Mouse (Mus musculus): Measurements from ENCODE around the gene Med13l. TPM values are rescaled to one million over a fixed set of nuclear protein-coding genes. Genes with fewer than 3 reads are reported as not detected.

The Med13l gene
- total and polyA plus RNA-seq, 2 experiments, result 4.2 to 5.0 TPM

DNA sequence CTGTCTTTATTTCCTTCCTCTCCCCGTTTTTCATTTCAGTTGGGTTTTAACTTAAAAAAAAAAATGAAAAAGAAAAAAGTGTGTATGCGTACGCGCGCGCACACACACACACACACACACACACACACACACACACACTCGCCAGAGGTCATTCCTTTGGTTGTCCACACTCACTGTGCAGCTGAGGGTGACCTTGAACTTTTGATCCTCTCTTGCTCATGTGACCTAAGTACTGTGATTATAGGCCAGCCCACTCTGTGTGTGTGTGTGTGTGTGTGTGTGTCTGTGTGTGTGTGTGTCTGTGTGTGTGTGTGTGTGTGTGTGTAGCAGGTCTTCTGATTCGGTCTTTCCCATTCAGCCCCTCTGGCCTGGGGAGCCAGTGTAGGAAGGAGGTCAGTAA lies 84.0 kb downstream of the Med13l start:
- Histone ChIP-seq H3K4me3 (ENCODE audit: insufficient read depth, low read depth, low read length) (no peak overlapping the region), H3K36me3 (ENCODE audit: control insufficient read depth, insufficient read depth, low read length) (no peaks in the 10 kb centered on the region), H3K27me3 (ENCODE audit: control insufficient read depth, insufficient read depth, low read length) (no peaks in the 10 kb centered on the region), H3K9ac (ENCODE audit: low read depth, low read length) (no peak overlapping the region), H3K27ac (replicated peaks; ENCODE audit: insufficient read depth, low read depth, low read length) (no peak overlapping the region), H3K4me1 (ENCODE audit: control insufficient read depth, insufficient read depth, low read length) (peaks cover 8% of the 10 kb centered on the region; the same call in 1 of the 2 replicates), H3K79me2 (ENCODE audit: control insufficient read depth, insufficient read depth, low read length) (peaks cover 34% of the 10 kb centered on the region; the same call in 1 of the 2 replicates)
- peak; percentile 71 for DNase-seq (ENCODE audit: extremely low read depth, low read depth, low spot score)
- no peak for TF ChIP-seq POLR2A (IDR thresholded peaks at IDR 0.05; ENCODE audit: extremely low read depth, insufficient read depth, low read length)
- TF ChIP-seq CTCF (IDR thresholded peaks at IDR 0.05; ENCODE audit: low read depth, low read length), result no peak
- WGBS, result 77% methylated on average over 8 of the region's 8 CpGs

- Histone ChIP-seq H3K4me3 (ENCODE audit: insufficient read depth, low read depth, low read length) (no peak overlapping the region), H3K36me3 (ENCODE audit: control insufficient read depth, insufficient read depth, low read length) (no peaks in the 10 kb centered on the region), H3K4me1 (ENCODE audit: control insufficient read depth, insufficient read depth, low read length) (peaks cover 11% of the 10 kb centered on the region; the same call in 1 of the 2 replicates), H3K27me3 (ENCODE audit: control insufficient read depth, insufficient read depth, low read length) (no peaks in the 10 kb centered on the region), H3K27ac (replicated peaks; ENCODE audit: insufficient read depth, low read depth, low read length) (no peak overlapping the region), H3K79me2 (ENCODE audit: control insufficient read depth, insufficient read depth, low read length) (peaks cover 29% of the 10 kb centered on the region; the same call in 1 of the 2 replicates), H3K9ac (ENCODE audit: low read depth, low read length) (no peak overlapping the region)
- 77% methylated on average over 10 of the region's 10 CpGs for WGBS
- TF ChIP-seq POLR2A (IDR thresholded peaks at IDR 0.05; ENCODE audit: extremely low read depth, insufficient read depth, low read length) (no peak), CTCF (IDR thresholded peaks at IDR 0.05; ENCODE audit: low read depth, low read length) (no peak)
- no peak for DNase-seq (ENCODE audit: extremely low read depth, low read depth, low spot score)
Observed at GRCm38 (mm10) chr5:118645196-118645805, 84.8 kb downstream of the Med13l start.

DNA sequence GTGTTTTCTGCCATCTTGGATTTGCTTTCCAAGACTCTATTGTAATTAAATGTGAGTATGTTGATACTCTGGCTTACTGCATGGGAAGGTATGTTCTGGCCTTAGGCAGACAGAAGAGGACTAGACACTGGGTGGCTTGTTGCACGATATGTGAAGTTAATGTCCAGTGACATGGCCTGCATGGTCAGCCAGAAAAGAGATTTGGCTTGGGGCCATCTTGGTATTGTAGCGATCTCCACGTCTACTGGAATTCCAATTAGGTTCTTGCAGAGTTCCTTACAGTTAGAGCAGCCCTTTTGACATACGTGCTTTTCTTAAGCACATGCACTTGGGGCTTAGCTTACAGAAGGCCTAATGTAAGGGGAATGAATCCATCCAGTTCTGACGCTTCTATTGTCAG lies 86.4 kb downstream of the Med13l start:
- Histone ChIP-seq H3K4me1 (ENCODE audit: control insufficient read depth, insufficient read depth, low read length) (peaks cover 15% of the 10 kb centered on the region; the same call in 1 of the 2 replicates), H3K27ac (replicated peaks; ENCODE audit: insufficient read depth, low read depth, low read length) (no peak overlapping the region), H3K36me3 (ENCODE audit: control insufficient read depth, insufficient read depth, low read length) (no peaks in the 10 kb centered on the region), H3K4me3 (ENCODE audit: insufficient read depth, low read depth, low read length) (no peak overlapping the region), H3K79me2 (ENCODE audit: control insufficient read depth, insufficient read depth, low read length) (peaks cover 34% of the 10 kb centered on the region; the same call in 1 of the 2 replicates), H3K9ac (ENCODE audit: low read depth, low read length) (no peak overlapping the region), H3K27me3 (ENCODE audit: control insufficient read depth, insufficient read depth, low read length) (no peaks in the 10 kb centered on the region)
- TF ChIP-seq CTCF (IDR thresholded peaks at IDR 0.05; ENCODE audit: low read depth, low read length), result no peak
- no peak for TF ChIP-seq POLR2A (IDR thresholded peaks at IDR 0.05; ENCODE audit: extremely low read depth, insufficient read depth, low read length)
- 71% methylated on average over 5 of the region's 5 CpGs for WGBS
- DNase-seq (ENCODE audit: extremely low read depth, low read depth, low spot score), result no peak

GRCm38 (mm10) chr5:118647384-118647783 lies 86.9 kb downstream of the Med13l start:
- Histone ChIP-seq H3K4me1 (ENCODE audit: control insufficient read depth, insufficient read depth, low read length) (peaks cover 15% of the 10 kb centered on the region; the same call in 1 of the 2 replicates), H3K9ac (ENCODE audit: low read depth, low read length) (no peak overlapping the region), H3K27ac (replicated peaks; ENCODE audit: insufficient read depth, low read depth, low read length) (no peak overlapping the region), H3K36me3 (ENCODE audit: control insufficient read depth, insufficient read depth, low read length) (no peaks in the 10 kb centered on the region), H3K27me3 (ENCODE audit: control insufficient read depth, insufficient read depth, low read length) (no peaks in the 10 kb centered on the region), H3K79me2 (ENCODE audit: control insufficient read depth, insufficient read depth, low read length) (peaks cover 34% of the 10 kb centered on the region; the same call in 1 of the 2 replicates), H3K4me3 (ENCODE audit: insufficient read depth, low read depth, low read length) (no peak overlapping the region)
- TF ChIP-seq CTCF (IDR thresholded peaks at IDR 0.05; ENCODE audit: low read depth, low read length), result no peak
- no peak for TF ChIP-seq POLR2A (IDR thresholded peaks at IDR 0.05; ENCODE audit: extremely low read depth, insufficient read depth, low read length)
- 74% methylated on average over 6 of the region's 6 CpGs for WGBS
- no peak for DNase-seq (ENCODE audit: extremely low read depth, low read depth, low spot score)

- no peak overlapping the region for H3K9ac ChIP-seq (ENCODE audit: low read depth, low read length)
- 57% methylated on average over 10 of the region's 10 CpGs for WGBS
- H3K36me3 ChIP-seq (ENCODE audit: control insufficient read depth, insufficient read depth, low read length), result no peaks in the 10 kb centered on the region
- TF ChIP-seq CTCF (IDR thresholded peaks at IDR 0.05; ENCODE audit: low read depth, low read length) (no peak), POLR2A (IDR thresholded peaks at IDR 0.05; ENCODE audit: extremely low read depth, insufficient read depth, low read length) (no peak)
- no peak overlapping the region for H3K27ac ChIP-seq (replicated peaks; ENCODE audit: insufficient read depth, low read depth, low read length)
- no peaks in the 10 kb centered on the region for H3K27me3 ChIP-seq (ENCODE audit: control insufficient read depth, insufficient read depth, low read length)
- DNase-seq (ENCODE audit: extremely low read depth, low read depth, low spot score), result peak; percentile 90
- no peak overlapping the region for H3K4me3 ChIP-seq (ENCODE audit: insufficient read depth, low read depth, low read length)
- H3K79me2 ChIP-seq (ENCODE audit: control insufficient read depth, insufficient read depth, low read length), result peaks cover 41% of the 10 kb centered on the region; the same call in 1 of the 2 replicates
- peaks cover 12% of the 10 kb centered on the region; the same call in 1 of the 2 replicates for H3K4me1 ChIP-seq (ENCODE audit: control insufficient read depth, insufficient read depth, low read length)
Observed at GRCm38 (mm10) chr5:118649215-118650006, 88.9 kb downstream of the Med13l start.

Measured in liver, adult 2 months (tissue).